Mouse (Mus musculus) adrenal gland, adult 10 weeks (tissue): ENCODE measurements around the gene Gm4201. TPM values are rescaled to one million over a fixed set of nuclear protein-coding genes. Genes with fewer than 3 reads are reported as not detected.

ENCODE experiments used
- polyA plus RNA-seq: library from polyadenylated mRNA; stranded (reverse); fragments of 350-450 nt; fragmentation: Illumina TruSeq; extraction: RNeasy Lipid Tissue Mini Kit (QIAGEN cat#74804); gene quantifications from one replicate; pipeline ENCODE4 v1.2.3, GENCODE M21; 2014; ENCODE audit warnings: low read depth, low replicate concordance

Gm4201 gene
- not detected for polyA plus RNA-seq

GRCm38 (mm10) chr7:22565243-22565642, at the start of gene Gm4201:
Gene Gm4201, minus strand, starts transcription at chr7:22565343.

GRCm38 (mm10) chr7:22588027-22588426, 22.9 kb upstream of the Gm4201 start, which contains the start of gene Gm4565:
Gene Gm4565, minus strand, starts transcription at chr7:22588127.

GRCm38 (mm10) chr7:22534787-22535186, 30.4 kb downstream of the Gm4201 start, which contains the start of gene Gm8677:
Gene Gm8677, minus strand, starts transcription at chr7:22534887.

GRCm38 (mm10) chr7:22522667-22523066, 42.5 kb downstream of the Gm4201 start, which contains the start of gene Vmn1r152:
Gene Vmn1r152, plus strand, starts transcription at chr7:22522967.

Other genes starting within 250 kb of the Gm4201 start
- not detected for gene Gm4187, start 235.6 kb downstream of the Gm4201 start, polyA plus RNA-seq
- not detected for gene Gm8660, start 194.3 kb downstream of the Gm4201 start, polyA plus RNA-seq
- gene Vmn1r148, start 151.8 kb downstream of the Gm4201 start, polyA plus RNA-seq = not detected
- not detected for gene Vmn1r149, start 127.1 kb downstream of the Gm4201 start, polyA plus RNA-seq
- gene Gm10665, start 101.3 kb downstream of the Gm4201 start, polyA plus RNA-seq = not detected
- not detected for gene Vmn1r151, start 65.7 kb downstream of the Gm4201 start, polyA plus RNA-seq
- not detected for gene Vmn1r152, start 42.4 kb downstream of the Gm4201 start, polyA plus RNA-seq
- gene Gm8677, start 30.5 kb downstream of the Gm4201 start, polyA plus RNA-seq = not detected
- not detected for gene Gm4565, start 22.8 kb upstream of the Gm4201 start, polyA plus RNA-seq
- not detected for gene Vmn1r155, start 92.7 kb upstream of the Gm4201 start, polyA plus RNA-seq
- not detected for gene Gm8693, start 127.0 kb upstream of the Gm4201 start, polyA plus RNA-seq
- gene Gm4567, start 154.4 kb upstream of the Gm4201 start, polyA plus RNA-seq = not detected
- gene Vmn1r157, start 196.4 kb upstream of the Gm4201 start, polyA plus RNA-seq = not detected
- gene Vmn1r158, start 225.4 kb upstream of the Gm4201 start, polyA plus RNA-seq = not detected